Mouse (Mus musculus): ENCODE measurements at regions not wholly inside any gene's neighbourhood (a gene's known extent, or its start where the extent isn't known, plus 50 kb on each side); places are given as distances from the start of the nearest gene placed in this dataset.
A peak's percentile ranks its signal among the peaks of the same experiment; 100 is the strongest.

DNA sequence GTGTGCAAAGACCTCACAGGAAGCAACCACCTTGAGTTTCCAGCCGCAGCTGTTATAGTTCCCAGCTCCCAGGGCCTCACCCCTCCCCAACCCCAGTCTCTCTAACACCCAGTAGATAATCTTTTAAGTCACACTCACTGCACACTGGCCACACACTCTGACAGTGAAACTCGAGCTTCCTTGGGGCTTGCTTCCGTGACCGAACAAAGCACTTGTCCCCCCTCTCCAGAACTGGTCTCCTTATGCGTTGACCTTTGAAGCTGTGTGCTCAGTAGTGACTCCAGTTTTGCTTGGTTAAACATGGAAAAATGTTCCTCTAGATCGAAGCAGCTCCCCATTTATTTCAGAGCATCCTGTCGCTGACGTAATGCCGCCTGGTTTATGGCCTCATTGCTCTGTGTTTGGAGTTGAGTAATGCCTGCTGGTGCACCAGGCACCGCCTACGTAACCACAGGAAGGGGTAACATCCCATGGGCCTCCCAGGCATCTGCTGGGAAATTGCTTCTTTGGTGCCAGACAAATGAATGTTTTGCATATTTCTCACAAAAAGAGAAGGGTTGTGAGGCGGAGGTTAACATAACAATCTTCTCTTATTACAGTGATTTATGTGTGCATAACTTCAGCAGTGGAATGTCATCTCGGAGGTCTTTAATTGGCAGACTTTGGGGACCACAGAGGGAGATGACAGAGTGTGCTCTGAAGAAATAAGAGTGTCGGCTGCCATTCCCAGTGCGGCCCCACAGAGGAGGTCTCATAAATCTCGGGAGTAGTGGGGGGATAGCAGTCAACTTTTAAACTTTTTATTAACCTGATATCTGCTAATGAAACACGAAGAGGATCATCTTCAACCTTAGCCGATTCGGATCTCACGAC, 292.7 kb upstream of the Zfp507 start:
- peak; percentile 8 for DNase-seq (ENCODE audit: low read depth)

DNA sequence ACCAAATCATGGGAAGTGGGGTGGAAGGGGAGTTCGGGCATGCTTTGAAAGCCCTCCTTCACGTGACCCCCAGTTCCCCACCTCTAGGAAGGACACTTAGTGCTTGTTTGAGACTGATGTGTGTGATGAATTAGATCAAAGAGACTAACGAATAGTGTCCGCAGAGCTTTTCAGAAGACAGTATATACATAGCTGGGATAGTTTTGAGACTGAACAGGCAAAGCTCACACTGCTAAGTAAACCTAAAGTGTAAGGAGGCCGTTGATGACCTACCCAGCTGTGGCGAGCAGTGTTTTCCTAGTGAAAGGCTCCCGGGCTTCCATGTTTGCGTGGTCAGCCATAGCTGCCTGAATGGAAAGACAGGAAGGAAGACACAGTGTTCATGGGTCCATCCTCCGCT, 288.3 kb upstream of the Zfp507 start:
- DNase-seq (ENCODE audit: low read depth) = no peak

DNA sequence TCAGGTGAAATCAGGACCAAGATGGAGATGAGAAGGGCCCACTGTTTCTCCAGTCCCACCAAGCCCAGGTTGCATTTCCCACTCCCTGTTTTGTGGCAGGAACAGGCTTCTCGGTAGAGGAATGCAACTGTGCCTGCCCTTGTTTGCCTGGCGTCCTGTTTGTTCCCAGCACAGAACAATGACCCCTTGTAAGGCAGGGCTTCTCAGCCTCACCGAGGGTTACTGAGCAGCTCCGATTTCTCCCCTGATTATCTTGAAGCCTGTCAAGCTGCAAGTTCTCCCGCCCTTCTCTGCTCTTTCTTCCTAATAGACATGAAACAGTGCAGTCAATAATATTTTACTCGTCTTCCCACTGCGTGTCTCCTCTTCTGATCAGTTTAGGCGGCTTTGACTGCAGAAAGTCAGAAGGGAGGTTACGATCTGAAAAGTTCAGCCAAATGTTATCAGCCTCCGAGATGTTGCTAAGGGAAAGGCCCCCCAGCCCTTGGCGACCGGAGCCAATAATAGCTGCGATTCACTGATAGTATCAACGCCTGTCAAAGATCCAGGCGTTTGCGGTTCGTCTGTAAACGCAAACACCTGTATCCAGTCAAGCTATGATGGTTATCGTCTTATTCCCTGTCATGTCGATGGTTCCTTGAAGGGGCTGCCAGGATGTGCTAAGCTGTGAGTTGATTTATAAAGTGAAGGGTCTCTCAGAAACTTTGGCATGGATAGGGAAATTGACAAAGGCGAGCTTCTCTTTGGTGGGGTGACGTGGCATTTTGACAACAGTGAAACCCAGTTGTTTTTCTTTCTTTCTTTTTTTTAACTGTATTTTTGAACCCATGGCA, 287.7 kb upstream of the Zfp507 start:
- DNase-seq (ENCODE audit: low read depth) = no peak

DNA sequence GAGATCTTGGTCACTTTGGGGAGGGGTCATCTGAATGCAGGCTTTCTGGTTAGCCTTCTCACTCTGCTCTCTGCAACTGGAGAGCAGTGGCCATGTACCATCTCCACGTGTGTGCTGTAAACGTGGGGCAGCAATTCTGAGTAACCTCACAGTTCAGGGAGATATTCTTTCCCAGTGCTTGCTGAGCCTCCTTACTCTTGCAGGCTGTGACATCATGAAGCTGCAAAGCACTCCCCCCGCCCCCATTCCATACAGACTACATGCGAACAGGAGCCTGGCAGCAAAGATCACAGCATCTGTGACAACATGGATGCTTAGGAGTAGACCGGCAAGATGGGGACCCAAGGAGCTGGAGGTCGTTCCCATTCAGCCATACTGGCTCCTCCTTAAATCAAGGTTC, 284.8 kb upstream of the Zfp507 start:
- DNase-seq (ENCODE audit: low read depth) = no peak

DNA sequence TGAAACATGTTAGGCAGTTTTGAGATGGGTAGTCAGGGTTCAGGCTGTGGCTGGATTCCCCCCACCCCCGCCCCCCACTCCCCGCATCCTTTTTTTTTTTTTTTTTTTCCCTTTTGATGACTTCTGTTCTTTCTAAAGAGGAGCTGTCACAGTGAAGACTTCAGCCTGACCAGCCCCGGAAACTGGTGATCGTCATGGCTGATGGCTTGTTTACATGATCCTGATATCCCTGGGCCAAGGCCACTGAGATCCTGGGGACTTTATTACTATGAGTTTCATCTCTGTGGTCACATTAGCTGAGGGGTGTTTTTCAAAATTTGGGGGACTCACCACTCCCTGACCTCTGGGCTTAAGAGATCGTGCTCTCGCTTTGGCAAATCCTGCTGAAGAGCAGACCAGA, 275.9 kb upstream of the Zfp507 start:
- no peak for DNase-seq (ENCODE audit: low read depth)

DNA sequence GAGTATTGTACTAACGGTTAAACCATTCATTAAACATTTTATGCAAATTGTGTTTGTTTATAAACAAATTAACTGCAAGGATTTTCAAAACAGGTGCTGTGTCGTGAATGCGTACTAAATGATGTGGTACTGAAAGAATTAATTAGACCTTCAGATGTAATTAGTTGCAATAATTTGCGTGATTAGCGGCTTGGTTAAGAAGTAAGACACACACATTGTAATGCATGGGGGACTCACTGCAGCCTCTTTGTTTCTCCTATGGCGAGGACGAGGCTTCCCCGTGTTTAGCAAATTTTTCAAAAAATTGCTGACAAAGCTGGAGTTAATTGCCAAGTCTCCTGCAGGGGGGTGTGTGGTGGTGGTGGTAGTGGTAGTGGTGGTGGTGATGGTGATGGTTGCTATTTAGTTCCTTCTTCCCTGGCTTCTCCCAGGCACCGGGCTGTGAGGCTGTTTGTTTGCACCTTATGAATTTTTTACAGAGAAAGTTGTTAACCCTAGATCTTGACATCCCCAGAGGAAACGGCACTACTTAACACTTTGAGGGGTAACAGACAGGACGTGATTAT, 275.4 kb upstream of the Zfp507 start:
- no peak for DNase-seq (ENCODE audit: low read depth)

DNA sequence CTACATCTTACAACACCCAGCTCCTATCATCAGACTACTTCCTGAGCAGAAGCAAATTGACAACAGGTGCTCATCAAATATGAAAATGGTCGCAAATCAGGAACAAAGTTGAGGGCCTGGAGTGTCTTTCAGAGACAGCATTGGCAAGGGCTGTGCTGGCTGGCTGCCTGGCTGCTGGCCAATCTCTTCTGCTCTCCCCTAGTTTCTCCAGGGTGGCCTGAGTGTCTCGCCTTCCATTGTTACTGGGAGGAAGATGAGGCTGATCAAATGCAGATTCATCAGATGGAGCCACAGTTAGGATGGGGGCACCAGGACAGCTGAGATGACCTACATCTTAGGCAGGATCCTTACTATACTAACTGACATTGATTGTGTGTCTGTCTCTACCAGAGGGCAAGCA, 274.5 kb upstream of the Zfp507 start:
- no peak for DNase-seq (ENCODE audit: low read depth)

DNA sequence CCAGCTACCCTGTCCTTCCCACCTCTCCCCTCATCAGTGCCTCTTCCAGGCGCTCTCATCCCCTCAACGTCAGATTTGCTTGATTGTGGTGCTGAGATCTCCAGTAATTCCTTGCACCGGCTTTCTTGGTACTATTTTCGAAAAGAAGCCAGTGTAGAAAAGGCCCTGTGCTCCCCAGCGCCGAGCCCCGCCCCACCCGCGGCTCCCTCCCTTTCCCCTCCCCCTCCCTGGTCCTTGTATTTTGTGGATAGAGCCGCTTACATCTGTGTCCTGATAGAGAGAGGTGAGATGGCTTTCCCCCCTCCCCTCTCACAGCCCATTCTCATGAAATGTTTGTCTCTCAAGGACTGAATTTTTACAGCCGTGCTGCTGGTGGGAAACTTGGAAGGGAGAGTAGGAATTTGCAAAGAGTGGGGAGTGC, 273.2 kb upstream of the Zfp507 start:
- no peak for DNase-seq (ENCODE audit: low read depth)

DNA sequence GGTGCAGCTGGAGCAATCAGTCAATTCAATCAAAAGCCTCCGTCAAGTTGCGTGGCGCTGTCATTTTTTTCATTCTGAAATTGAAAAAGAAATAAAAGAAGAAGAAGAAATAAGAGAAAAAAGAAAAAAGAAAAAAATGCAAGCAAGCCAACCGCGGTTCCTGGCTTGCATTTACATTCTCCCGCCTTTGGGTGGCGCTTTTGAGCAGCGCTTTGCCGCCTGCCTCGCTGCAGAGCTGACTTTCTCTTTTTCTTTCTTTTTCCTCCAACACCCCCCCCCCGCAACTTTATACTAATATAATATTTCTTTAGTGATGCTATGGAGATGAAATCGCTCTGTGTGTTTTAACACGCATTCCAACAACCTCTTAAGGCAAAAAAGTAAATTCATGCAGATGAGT, 269.0 kb upstream of the Zfp507 start:
- no peak for DNase-seq (ENCODE audit: low read depth)

DNA sequence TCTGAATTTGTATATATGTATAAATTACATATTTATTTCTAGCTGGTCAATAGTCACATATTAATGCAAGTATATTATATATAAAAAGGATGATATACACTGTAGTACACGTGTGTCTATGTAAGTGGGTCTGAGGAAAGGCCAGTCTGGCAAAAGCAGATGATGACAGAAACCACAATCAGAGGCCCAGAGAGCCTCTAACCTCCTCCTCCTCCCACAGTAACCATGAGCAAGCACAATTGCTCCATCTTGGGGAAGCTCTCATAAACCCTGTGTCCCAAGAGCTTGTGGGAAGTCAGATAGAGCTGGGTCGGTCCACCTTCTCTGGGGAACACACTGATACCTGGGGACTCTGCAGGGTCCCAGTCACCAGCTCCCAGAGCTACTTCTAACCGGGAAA, 263.9 kb upstream of the Zfp507 start:
- no peak for DNase-seq (ENCODE audit: low read depth)

DNA sequence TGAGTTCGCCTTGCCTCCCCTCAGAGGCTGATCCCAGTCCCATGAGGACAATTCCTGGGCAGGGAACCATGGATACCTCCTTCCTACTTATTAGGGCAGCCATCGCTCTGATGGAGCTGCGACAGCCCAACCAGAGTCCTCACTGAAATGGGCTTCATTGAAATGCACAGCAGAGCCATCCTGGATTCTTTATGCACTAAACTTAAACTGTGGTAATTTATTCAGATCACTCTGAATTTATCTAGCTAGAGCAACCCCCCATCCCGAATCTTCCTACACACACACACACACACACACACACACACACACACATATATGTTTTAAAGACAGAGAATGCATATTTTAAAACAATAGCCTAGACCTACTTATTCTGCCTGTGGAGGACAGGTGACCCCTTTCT, 258.9 kb upstream of the Zfp507 start:
- DNase-seq (ENCODE audit: low read depth) = no peak

DNA sequence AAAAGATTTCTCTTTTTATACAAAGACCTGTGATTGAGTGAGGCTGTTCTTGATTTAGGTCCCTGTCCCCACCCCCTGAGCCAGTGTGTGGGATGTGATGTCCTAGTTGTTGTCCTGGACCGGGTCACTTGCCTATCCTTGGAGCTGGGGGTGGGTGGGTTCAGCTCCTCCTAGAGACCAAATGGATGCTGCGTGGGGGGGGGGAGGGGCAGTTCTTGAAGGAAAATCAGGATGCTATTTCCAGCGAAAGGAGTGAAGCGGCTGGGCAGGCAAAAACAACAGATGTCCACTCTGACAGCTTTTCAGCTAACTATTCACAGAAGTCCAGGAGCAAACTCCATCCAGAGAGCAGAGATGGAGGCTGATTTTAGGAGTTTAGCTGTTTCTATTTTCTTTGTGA, 257.6 kb upstream of the Zfp507 start:
- DNase-seq (ENCODE audit: low read depth) = no peak

DNA sequence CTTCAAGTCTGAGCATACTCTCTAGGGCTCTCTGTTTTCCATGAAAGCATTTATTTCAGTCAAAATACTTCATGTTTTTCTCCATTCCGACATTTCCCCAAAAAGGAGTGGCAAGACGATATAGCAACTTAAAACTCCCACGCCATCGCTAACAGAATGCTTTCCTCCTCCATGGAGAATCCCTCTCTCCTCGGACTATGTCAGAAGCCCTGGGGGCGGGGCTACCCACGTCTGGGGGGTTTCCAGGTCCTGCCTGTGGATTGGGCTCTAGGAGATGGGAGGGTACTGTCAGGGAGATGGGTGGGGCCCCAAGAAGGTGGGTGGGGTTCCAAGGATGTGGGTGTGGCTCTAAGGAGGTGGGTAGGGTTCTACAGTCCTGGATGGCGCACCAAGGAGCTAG, 243.2 kb upstream of the Zfp507 start:
- no peak for DNase-seq (ENCODE audit: low read depth)

DNA sequence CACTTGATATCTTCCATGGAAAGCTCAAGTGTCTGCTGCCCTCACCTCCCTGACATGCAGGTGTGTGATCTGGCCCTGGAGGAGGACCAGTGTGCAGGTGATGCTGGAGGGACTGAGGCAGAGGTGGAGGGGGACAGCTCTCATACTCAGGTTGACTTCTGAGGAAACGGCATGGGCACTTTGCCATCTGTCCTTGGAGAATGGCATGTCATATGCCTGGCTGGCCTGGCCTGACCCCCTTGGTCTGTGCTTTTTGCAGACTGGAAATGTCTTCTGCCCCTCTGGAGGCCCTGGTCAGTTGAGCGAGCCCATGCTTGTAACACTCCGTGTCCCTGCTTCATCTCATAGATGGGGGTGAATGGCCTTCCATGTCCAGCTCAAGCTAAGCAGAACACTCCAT, 229.1 kb upstream of the Zfp507 start:
- DNase-seq (ENCODE audit: low read depth) = no peak

DNA sequence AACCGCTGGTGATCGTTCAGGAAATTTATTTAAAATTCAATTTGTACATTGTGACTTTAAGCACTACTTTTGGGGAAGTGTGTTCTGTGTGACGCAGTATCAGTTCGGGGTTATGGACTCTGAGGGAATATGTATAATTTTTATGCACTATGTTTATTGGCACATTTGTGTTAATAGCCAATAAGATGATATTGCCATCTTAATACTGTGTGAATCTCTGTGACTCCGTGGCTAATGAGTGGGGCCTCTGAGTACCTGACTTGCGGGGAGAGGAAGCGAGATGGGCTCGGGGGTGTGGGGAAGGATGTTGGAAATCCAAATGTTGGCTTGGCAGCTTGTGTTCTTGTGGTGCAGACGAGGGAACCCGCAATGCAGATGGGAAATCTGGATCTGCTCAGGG, 220.2 kb upstream of the Zfp507 start:
- DNase-seq (ENCODE audit: low read depth) = no peak

DNA sequence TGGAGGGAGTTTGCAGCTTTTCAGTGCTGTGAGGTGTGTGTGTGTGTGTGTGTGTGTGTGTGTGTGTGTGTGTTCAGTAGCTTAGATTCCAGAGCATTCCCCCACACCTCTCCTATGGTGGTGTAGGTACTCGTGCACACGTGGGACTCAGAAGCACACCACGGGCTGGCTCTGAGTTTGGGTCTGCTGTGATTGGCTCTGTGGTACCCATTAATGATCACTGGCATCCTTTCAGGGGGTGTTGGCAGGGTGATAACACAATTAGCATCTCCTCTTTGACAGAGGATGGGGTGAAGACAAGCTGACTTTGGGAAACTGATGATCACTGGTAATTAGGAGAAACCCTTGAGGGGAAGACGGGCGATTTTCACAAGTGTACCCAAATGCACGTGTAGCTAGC, 219.7 kb upstream of the Zfp507 start:
- DNase-seq (ENCODE audit: low read depth) = no peak

DNA sequence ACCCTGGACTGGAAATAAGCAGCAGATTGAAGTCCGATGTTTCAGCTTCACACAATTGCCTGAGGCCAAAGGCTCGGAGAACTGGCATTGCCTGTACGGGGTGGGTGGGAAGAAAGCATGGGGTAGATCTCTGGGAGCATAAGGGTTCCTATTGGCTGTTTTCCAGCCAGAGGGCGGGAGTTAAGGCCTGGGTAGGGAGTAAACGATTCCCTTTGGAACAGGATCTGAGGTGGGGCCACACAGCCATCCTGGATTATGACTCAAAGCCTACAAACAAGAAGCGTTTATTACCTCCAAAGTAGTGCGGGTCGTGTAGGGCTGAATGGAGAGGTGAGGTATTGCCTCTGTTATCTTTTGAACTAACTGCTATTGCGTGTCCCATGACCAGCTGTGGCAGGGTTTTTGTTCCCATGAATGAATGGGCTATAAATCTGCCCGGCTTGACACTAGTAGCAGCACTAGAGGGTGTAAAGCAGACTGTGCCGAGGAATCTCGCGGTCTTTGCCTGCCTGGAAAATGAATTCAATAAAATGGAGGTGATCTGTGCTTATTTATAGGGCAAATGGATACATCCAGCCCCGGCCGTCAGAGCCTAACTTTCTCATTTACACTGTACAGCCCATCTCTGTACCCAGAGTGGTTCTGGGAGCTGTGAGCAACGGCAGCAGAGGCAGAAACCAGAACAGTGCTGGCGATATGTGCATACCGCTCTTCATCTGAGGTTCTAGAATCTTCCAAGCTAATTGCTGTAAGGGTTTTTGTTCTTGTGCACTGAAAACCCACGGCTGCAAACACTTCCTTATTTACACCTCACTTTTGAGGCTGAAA, 214.3 kb upstream of the Zfp507 start:
- DNase-seq (ENCODE audit: low read depth) = no peak

DNA sequence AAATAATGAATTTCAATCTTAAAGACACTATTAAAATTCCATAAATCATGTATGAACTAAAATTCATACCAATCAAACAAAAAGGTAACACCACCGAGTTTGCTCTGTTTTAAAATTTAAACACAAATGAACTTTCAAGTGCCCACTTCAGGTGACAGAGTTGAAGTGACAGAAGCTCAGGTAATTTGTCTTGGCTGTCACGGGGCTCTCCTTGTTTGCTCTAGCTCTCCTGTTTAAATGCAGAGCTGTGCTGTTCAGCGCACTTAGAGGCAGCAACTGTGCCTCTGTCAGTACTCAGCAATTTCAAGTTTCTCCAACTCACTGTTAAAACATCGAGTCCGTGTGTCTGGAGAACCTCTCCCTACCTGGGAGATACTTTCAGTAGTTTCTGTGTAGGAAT, 193.8 kb upstream of the Zfp507 start:
- no peak for DNase-seq (ENCODE audit: low read depth)

DNA sequence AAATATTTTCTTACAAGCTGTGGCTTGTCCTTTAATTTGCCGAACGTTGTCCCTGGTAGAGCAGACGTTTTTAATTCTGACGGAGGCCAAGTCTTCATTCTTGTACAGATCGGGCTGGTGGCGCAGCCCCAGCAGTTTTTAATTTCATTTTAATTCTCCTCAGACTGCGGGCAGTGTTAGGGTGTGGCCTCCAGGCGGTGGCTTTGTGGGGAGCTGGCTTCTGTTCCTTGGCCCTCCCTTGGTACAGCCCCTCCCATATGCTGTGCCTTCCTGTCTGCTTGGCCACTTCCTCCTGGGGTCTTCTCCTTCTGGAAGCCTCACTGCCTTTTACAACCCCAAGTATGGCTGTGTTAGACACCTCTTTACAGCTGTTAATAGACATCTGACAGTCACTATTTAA, 189.7 kb upstream of the Zfp507 start:
- DNase-seq (ENCODE audit: low read depth) = no peak

DNA sequence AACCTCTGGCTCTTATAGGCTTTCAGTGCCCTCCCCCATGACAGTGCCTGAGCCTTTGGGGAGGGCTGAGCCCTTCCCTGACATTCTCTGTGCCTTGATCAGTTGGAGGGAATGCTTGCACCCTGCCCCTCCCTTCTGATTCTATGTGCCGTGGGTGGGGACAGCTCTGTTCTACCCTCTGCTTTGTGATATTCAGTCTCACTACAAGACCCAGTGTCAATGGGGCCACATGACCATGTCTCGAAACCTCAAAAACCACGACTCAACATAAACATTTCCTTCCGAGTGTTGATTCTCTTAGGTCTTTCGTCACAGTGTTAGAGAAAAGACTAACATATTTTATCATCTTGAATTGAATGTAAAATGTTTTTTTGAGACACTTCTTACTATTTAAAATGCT, 188.3 kb upstream of the Zfp507 start:
- DNase-seq (ENCODE audit: low read depth) = no peak

DNA sequence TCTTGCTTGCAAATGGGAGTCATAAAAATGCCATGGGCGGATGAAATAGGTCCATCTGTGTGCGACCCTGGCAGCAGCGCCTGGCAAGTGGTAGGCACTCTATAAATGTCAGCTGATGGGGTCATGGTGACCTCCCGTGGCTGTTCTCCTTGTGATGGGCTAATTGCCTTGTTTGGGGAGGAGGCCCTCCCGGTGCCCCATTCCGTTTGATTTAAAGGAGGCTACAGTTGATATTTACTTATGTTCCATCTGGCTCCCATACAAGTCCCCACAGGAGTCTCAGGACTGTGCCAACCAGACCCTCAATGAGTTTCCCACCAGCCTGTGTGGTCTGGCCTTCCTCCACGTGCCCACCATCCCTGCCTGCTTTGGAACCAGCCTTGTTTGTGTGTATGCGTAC, 186.7 kb upstream of the Zfp507 start:
- DNase-seq (ENCODE audit: low read depth) = no peak

DNA sequence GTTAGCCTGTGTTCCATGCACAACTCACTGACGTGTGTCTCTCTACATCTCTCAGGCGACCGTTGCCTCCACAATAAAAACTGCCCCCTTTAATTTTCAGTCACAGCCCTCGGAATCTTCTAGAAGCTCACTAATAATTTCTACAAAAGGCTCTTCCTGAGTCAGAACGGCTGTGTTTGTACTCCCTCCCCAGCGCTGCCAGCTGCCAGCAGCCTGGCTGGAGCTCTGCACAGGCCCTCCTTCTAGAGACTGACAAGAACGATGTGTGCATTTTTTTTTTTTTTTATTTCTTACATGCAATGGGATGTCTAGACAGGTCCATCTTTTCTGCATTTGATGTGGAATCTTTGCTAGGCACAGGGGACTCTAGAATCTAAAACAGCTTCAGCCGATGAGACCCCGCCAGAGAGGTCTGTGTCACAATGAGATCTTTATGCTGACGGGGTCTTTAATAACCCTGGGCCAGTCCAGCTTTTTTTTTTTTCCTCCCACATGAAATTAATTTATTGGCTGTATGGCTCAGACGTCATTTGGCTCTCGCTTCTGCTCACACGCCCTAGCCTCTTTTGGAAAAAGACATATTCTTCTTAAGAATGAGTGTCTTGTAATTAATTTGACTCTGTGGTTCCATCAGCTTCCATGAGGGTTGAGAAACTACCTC, 185.8 kb upstream of the Zfp507 start:
- DNase-seq (ENCODE audit: low read depth) = no peak
